Mouse (Mus musculus): ENCODE measurements around the gene Mfsd13b.

Mfsd13b gene

GRCm38 (mm10) chr7:121043510-121043909 is 61.2 kb downstream of the Mfsd13b start:
- DNase-seq (ENCODE audit: low read depth), result no peak

GRCm38 (mm10) chr7:121044251-121044650 is 61.9 kb downstream of the Mfsd13b start:
- no peak for DNase-seq (ENCODE audit: low read depth)

GRCm38 (mm10) chr7:121045671-121046453 is 63.6 kb downstream of the Mfsd13b start:
- DNase-seq (ENCODE audit: low read depth), result peak; percentile 24

DNA sequence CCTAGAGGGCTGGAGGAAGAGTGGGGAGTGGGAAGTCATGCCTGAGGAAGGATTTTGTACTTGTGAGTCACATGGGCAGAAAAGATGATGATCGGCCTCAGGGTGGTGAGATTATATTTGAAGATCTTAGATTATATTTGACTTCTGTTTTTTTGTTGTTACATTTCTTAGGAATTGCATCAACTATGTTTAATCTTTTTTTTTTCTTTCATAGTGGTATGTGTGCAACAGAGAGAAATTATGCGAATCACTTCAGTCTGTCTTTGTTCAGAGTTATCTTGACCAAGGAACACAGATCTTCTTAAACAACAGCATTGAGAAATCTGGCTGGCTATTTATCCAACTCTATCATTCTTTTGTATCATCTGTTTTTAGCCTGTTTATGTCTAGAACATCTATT is 65.3 kb downstream of the Mfsd13b start:
- no peak for DNase-seq (ENCODE audit: low read depth)

DNA sequence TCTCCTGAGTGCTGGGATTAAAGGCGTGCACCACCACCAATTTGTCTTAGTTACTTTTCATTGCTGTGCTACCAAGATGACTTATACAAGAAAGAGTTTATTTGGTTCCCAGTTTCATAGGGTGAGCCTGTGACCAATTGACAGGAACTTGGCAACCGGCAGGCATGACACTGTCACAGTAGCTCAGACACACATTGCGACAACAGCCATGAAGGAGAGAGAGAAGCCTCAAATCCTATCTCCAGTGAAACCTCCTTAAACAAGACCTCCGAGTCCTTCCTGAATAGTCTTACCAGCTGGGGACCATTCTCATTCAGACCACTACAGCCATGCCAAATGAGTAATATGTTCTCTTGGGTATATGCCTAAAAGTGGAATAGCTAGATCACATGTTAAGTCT is 70.8 kb downstream of the Mfsd13b start:
- DNase-seq (ENCODE audit: low read depth), result peak; percentile 56

DNA sequence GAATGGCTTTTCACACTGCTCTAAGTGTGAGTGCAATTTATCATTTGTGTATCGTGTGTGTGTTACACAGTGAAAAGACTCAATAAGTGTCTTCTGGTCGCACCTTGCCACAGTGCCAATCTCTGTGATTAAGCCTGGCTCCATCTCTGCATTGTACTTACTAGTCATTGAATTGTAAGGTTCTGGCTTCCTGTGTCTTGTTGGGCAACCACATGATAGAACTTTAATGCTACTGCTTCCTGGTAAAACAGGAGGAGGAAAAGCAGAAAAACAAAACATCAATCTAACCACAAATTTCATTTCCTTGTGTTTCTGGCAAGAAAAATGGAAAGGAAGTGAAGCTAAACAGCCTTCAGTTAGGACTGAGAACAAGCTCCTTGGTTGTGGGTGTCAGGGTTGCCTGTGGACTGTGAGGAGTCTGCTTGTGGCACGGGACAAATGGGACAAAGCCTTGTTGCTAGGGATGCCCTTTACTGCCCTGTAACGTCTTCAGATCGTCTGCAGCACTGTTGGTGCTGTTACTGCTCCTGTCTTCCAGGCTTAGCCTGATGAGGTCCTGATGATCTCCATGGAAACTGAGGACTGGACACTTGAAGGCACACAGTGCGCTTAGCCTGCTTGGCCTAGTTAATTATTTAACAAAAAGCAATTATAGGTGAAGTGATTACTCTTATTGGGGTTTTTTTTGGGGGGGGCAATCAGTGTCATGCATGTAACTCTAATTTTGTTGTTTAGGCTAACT is 77.3 kb downstream of the Mfsd13b start:
- DNase-seq (ENCODE audit: low read depth), result no peak

DNA sequence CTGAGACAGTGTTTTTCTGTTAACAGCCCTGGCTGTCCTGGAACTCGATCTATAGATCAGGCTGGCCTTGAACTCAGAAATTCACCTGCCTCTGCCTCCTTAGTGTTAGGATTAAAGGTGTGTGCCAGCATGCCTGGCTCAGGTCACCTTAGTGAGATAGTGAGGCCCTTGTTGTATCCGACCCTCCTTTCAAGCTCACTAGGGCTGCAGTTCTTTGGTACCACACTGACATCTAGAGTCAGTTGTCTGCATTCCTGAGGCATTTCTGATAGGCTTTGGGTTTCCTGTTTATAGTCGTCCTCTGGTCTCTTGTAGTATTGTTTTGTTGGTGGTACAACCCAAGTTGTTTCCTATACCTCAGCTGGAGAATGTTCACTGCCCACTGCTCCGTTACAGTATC is 82.0 kb downstream of the Mfsd13b start:
- peak; percentile 61 for DNase-seq (ENCODE audit: low read depth)

All from NIH3T3 (cell line).